ENCODE assay signal across 7 mouse cellular contexts in the genomic region with DNA sequence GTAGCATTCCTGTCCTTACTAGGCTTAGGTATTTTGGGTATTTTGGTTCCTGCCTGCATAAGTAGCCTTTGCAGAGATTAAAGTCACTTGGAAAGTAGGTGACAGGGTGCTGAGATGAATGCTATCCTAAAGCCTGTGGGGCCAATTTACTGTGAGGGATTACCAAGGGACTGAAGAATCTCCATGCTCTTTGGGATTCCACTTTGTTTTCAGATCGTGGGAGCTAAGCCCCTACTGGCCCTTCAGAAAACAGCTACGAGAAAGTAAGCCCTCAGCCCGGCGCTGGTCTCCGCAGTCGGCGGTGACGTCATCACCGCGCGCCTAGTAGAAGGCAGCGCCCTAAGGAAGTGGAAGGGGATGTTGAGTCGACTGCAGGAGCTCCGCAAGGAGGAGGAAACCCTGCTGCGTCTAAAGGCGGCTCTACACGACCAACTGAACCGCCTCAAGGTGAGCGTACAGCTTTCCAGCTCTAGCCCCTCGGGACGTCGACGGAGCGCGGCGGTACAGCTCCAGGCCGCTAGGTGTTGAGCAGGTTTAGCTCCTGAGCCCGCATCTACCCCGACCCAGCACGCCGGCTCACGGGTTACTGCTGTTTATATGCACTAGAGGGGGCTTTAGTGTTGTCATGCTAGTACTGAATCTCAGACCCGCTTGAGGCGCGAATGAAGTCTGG. TPM values are rescaled to one million over a fixed set of nuclear protein-coding genes. Genes with fewer than 3 reads are reported as not detected.
DNase-seq lines count a peak whose midpoint lies in the region; ATAC-seq and TF ChIP-seq lines count a peak whose summit lies in the region.

Snapc5 (plus strand) TSS at position 301 of the 673 bp plus-strand sequence.

- under 1% methylated on average over 35 of the region's 35 CpGs for WGBS in intestine, postnatal 0 days
- under 1% methylated on average over 35 of the region's 35 CpGs for WGBS in midbrain, embryonic 12.5 days
- WGBS in small intestine, adult 2 months = under 1% methylated on average over 35 of the region's 35 CpGs

- intact Hi-C loops in left cerebral cortex, postnatal 4 days (cut with DNase I) = loop anchor here (5.0 kb wide), 1 partner anchor 73 kb away; the partner anchor contains the start of gene Map2k1

- H3K4me1 ChIP-seq in intestine, postnatal 0 days (replicated peaks; ENCODE audit: control insufficient read depth, insufficient read depth, low read length) = peaks cover 4% of the 10 kb centered on the region; the same call in 1 of the 2 replicates
- H3K4me1 ChIP-seq in midbrain, embryonic 12.5 days = peaks cover 10% of the 10 kb centered on the region
- peaks cover 3% of the 10 kb centered on the region; the same call in 1 of the 2 replicates for H3K4me1 ChIP-seq in small intestine, adult 2 months (ENCODE audit: control insufficient read depth, insufficient read depth, insufficient read length, low read length)

- H3K4me3 ChIP-seq in intestine, postnatal 0 days (ENCODE audit: low read depth, low read length) = peak within 1 kb of the TSS; percentile 70
- peak within 1 kb of the TSS; percentile 73 for H3K4me3 ChIP-seq in midbrain, embryonic 12.5 days
- peak within 1 kb of the TSS; percentile 84 for H3K4me3 ChIP-seq in small intestine, adult 2 months (ENCODE audit: low read depth, low read length)

- H3K36me3 ChIP-seq in intestine, postnatal 0 days (ENCODE audit: control insufficient read depth, insufficient read depth) = peaks cover 52% of the 10 kb centered on the region
- peaks cover 73% of the 10 kb centered on the region for H3K36me3 ChIP-seq in midbrain, embryonic 12.5 days
- peaks cover 50% of the 10 kb centered on the region for H3K36me3 ChIP-seq in small intestine, adult 2 months (ENCODE audit: control insufficient read depth, insufficient read depth, low read length)

- peak; percentile 83 for TF ChIP-seq POLR2A in small intestine, adult 2 months (IDR thresholded peaks at IDR 0.05; ENCODE audit: low read depth, low read length)

- peak; percentile 75 for TF ChIP-seq CTCF in intestine, postnatal 0 days (IDR thresholded peaks at IDR 0.05; ENCODE audit: low read depth)
- peak; percentile 45; the same call in 1 of the 2 replicates for TF ChIP-seq CTCF in small intestine, adult 2 months (IDR thresholded peaks at IDR 0.05; ENCODE audit: extremely low read depth, insufficient read length, insufficient replicate concordance, low read depth, low read length)

- peak within 1 kb of the TSS; percentile 71 for H3K4me2 ChIP-seq in intestine, postnatal 0 days (replicated peaks; ENCODE audit: low read depth)
- peak within 1 kb of the TSS; percentile 65 for H3K4me2 ChIP-seq in midbrain, embryonic 12.5 days (replicated peaks)

- H3K9ac ChIP-seq in intestine, postnatal 0 days (ENCODE audit: low read depth, low read length) = peak within 1 kb of the TSS; percentile 67
- H3K9ac ChIP-seq in midbrain, embryonic 12.5 days (replicated peaks) = peak within 1 kb of the TSS; percentile 71

- H3K27ac ChIP-seq in intestine, postnatal 0 days (ENCODE audit: low read depth, low read length) = peak within 1 kb of the TSS; percentile 87
- peak within 1 kb of the TSS; percentile 73 for H3K27ac ChIP-seq in midbrain, embryonic 12.5 days (replicated peaks)
- H3K27ac ChIP-seq in small intestine, adult 2 months (ENCODE audit: insufficient read depth, low read depth, low read length) = peak within 1 kb of the TSS; percentile 87

- no peaks in the 10 kb centered on the region for H3K9me3 ChIP-seq in intestine, postnatal 0 days (ENCODE audit: control insufficient read depth)
- no peaks in the 10 kb centered on the region for H3K9me3 ChIP-seq in midbrain, embryonic 12.5 days

- no peaks in the 10 kb centered on the region for H3K27me3 ChIP-seq in intestine, postnatal 0 days (replicated peaks; ENCODE audit: control insufficient read depth, insufficient read depth, low read length)
- no peaks in the 10 kb centered on the region for H3K27me3 ChIP-seq in midbrain, embryonic 12.5 days
- no peaks in the 10 kb centered on the region for H3K27me3 ChIP-seq in small intestine, adult 2 months (ENCODE audit: control insufficient read depth, insufficient read depth, low read length)

- peak; percentile 80 for DNase-seq in adrenal gland, adult 8-10 months
- DNase-seq in embryo, embryonic 9.5 days (ENCODE audit: extremely low spot score) = peak; percentile 94
- DNase-seq in gonadal fat pad, adult 2 months (ENCODE audit: low read depth) = no peak
- DNase-seq in left cerebral cortex, postnatal 4 days = peak; percentile 91

- peak; percentile 94 for ATAC-seq in intestine, postnatal 0 days
- peak; percentile 97 for ATAC-seq in midbrain, embryonic 12.5 days (ENCODE audit: low FRiP score, low read depth)

RNA-seq across cellular contexts. Expression of gene Snapc5, which starts in this region (rescaled TPM):
- total RNA-seq in adrenal gland, adult 8-10 months (2022) = 10 to 100 TPM; 22.0 to 28.1 (median 24.7) TPM
- 13.4 and 16.5 TPM in 2 replicates for polyA plus RNA-seq in gonadal fat pad, adult 2 months (2012; rRNA removed)
- 32.9 and 36.7 TPM in 2 replicates for polyA plus RNA-seq in intestine, postnatal 0 days (2015; fragmentation: Nextera tagmentation; extraction: Ambion mirVana)
- 10 to 100 TPM; 18.3 to 18.8 TPM for total RNA-seq in left cerebral cortex, postnatal 4 days (2021)
- polyA plus RNA-seq in midbrain, embryonic 12.5 days (2016; fragmentation: Nextera tagmentation; extraction: Ambion mirVana) = 34.5 and 35.4 TPM in 2 replicates
- polyA plus RNA-seq in small intestine, adult 2 months (2012; rRNA removed) = 5.8 and 12.2 TPM in 2 replicates
